Mouse (Mus musculus) limb, embryonic 14.5 days (tissue): ENCODE results near the gene Hes2. TPM values are rescaled to one million over a fixed set of nuclear protein-coding genes. Genes with fewer than 3 reads are reported as not detected.
A peak's percentile ranks its signal among the peaks of the same experiment; 100 is the strongest.

ENCODE experiments used
- ATAC-seq: fragments of 200-750 bp; cut with Nextera tagmentation; 2 replicates; pipeline ENCODE4 v1.8.0; 2017; ENCODE audit warnings: low read depth, moderate number of reproducible peaks, moderate TSS enrichment; ENCODE audit not compliant: low FRiP score
- DNase-seq: peaks from one replicate; pipeline ENCODE4 v3.0.0-alpha.2; 2015; ENCODE audit warnings: low spot score
- H3K27ac ChIP-seq: fragments of 300-500 bp; sonication (generic); replicated peaks from 2 replicates; pipeline ENCODE4 v1.5.1; 2014; ENCODE audit warnings: low read depth, mild to moderate bottlenecking, low read length, moderate library complexity, mixed read lengths
- H3K27me3 ChIP-seq: fragments of 300-500 bp; sonication (generic); 2 replicates; pipeline ENCODE4 v1.6.1; 2014; ENCODE audit warnings: low read length, mixed read lengths; ENCODE audit not compliant: control insufficient read depth, insufficient read depth
- H3K36me3 ChIP-seq: fragments of 300-500 bp; sonication (generic); 2 replicates; pipeline ENCODE4 v1.6.1; 2014; ENCODE audit warnings: mild to moderate bottlenecking, low read length, moderate library complexity, mixed read lengths; ENCODE audit not compliant: control insufficient read depth, insufficient read depth
- H3K4me1 ChIP-seq: fragments of 300-500 bp; sonication (generic); 2 replicates; pipeline ENCODE4 v1.6.1; 2014; ENCODE audit warnings: antibody characterized with exemption, low read length, mixed read lengths; ENCODE audit not compliant: control insufficient read depth, insufficient read depth
- H3K4me2 ChIP-seq: fragments of 300-500 bp; sonication (generic); replicated peaks from 2 replicates; pipeline ENCODE4 v1.6.1; 2014; ENCODE audit warnings: low read depth, mild to moderate bottlenecking, low read length, moderate library complexity; ENCODE audit not compliant: severe bottlenecking
- H3K4me3 ChIP-seq: fragments of 300-500 bp; sonication (generic); replicated peaks from 2 replicates; pipeline ENCODE4 v1.5.1; 2014; ENCODE audit warnings: low read length
- H3K9ac ChIP-seq: fragments of 300-500 bp; sonication (generic); 2 replicates; pipeline ENCODE4 v1.6.1; 2014; ENCODE audit warnings: mild to moderate bottlenecking, low read depth, low read length, moderate library complexity; ENCODE audit not compliant: severe bottlenecking
- H3K9me3 ChIP-seq: fragments of 300-500 bp; sonication (generic); 2 replicates; pipeline ENCODE4 v1.6.1; 2016; ENCODE audit warnings: low read length; ENCODE audit not compliant: control insufficient read depth
- POLR2A ChIP-seq: fragments of 200-500 bp; IDR thresholded peaks from 2 replicates; pipeline ENCODE4 v1.8.0; 2012; ENCODE audit warnings: inconsistent platforms, mild to moderate bottlenecking, moderate library complexity, borderline replicate concordance; ENCODE audit not compliant: insufficient read depth, insufficient read length; ENCODE audit errors: extremely low read depth
- WGBS: fragments of 180-500 bp; shearing (Covaris S2); extraction: QIAGEN DNeasy Blood & Tissue Kit; methylation state at CpG from one replicate; pipeline ENCODE4 v1.1.7; 2014; 5-methylcytosine and 5-hydroxymethylcytosine counted together
- polyA plus RNA-seq, 2 experiments: library from polyadenylated mRNA; depleted of rRNA in 1 of 2; stranded (reverse) in 1 of 2; unstranded in 1 of 2; fragments of >200 nt; fragmentation: Nextera tagmentation in 1 of 2; extraction: Ambion mirVana in 1 of 2; gene quantifications; 2 replicates each; pipeline versions ENCODE4 v1.2.1 to v1.2.3; 2012 to 2014

Hes2 gene
- polyA plus RNA-seq, 2 experiments: 0.04 TPM; not detected in 1

DNA sequence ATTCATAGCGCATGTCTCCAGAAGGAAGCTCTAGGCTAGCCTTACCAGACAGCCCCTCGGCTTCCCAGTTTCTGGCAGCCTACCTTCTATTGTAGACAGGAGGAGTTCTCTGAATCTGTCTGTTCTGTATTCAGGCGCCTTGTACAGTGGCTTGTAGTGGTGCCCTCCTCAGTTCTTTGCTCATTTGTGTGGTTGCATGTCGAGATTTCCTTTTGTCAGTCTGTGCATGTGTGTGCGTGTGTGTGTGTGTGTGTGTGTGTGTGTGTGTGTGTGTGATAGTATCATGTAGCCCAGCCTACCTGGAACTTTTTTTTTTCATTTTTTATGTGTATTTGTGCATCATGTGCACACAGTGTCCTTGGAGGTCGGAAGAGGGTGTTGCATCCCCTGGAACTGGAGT lies 30.4 kb downstream of the Hes2 start:
- Histone ChIP-seq H3K4me1 (peaks cover 32% of the 10 kb centered on the region), H3K4me3 (no peak overlapping the region), H3K4me2 (no peak overlapping the region), H3K9me3 (no peaks in the 10 kb centered on the region), H3K27ac (no peak overlapping the region), H3K9ac (no peak overlapping the region), H3K27me3 (no peaks in the 10 kb centered on the region), H3K36me3 (no peaks in the 10 kb centered on the region)
- ATAC-seq: no peak
- 83% methylated on average over 6 of the region's 6 CpGs for WGBS
- no peak for DNase-seq
- TF ChIP-seq POLR2A: no peak

DNA sequence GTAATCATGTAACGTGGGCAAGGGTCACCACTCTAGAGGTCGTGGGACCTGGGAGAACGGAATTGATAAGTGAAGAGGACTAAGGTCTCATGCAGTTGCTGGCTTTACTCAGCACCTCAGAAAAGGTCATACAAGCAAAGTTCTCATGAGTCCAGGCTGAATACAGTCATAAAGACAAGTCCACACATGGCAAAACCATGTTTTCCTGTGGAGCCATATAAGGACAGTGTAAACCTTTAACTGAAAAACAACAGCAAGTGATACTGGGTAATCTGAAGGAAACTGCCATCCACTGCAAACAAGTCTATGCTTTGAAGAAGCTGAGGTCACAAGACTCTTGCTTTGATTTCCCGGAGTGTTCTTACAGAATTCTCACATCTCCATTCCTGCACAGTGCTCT lies 31.0 kb downstream of the Hes2 start:
- no peak for DNase-seq
- Histone ChIP-seq H3K9ac (no peak overlapping the region), H3K9me3 (no peaks in the 10 kb centered on the region), H3K36me3 (no peaks in the 10 kb centered on the region), H3K27me3 (no peaks in the 10 kb centered on the region), H3K4me2 (no peak overlapping the region), H3K27ac (no peak overlapping the region), H3K4me1 (peaks cover 32% of the 10 kb centered on the region), H3K4me3 (no peak overlapping the region)
- ATAC-seq: no peak
- TF ChIP-seq POLR2A: no peak
- 85% methylated on average over 4 of the region's 4 CpGs for WGBS

- Histone ChIP-seq H3K9ac (no peak overlapping the region), H3K4me2 (no peak overlapping the region), H3K27ac (no peak overlapping the region), H3K9me3 (no peaks in the 10 kb centered on the region), H3K4me1 (peaks cover 29% of the 10 kb centered on the region), H3K36me3 (no peaks in the 10 kb centered on the region), H3K4me3 (no peak overlapping the region), H3K27me3 (no peaks in the 10 kb centered on the region)
- no peak for DNase-seq
- 66% methylated on average over 11 of the region's 11 CpGs for WGBS
- ATAC-seq: no peak
- no peak for TF ChIP-seq POLR2A
Measured at GRCm38 (mm10) chr4:152190096-152190653, 31.5 kb downstream of the Hes2 start.

DNA sequence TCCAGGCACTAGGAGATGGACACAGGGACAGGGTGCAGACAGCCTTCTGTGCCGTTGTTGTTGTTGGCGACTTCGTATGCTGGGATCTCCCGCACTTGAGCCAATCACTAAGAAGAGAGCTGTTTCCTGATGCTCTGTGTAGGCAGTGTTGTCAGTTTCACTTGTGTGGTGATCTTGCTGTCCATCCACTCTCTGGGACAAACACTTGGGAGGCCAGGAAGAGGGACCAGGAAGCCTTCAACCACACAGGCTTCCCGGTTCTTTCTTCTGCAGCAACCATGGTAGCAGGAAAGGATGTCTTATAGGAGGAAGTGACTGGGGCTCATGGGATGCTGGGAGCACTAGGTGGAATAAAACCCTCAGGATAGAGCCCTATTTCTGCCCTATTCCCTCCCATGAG lies 32.0 kb downstream of the Hes2 start:
- DNase-seq (no peak), ATAC-seq (no peak)
- no peaks in the 10 kb centered on the region for H3K36me3 ChIP-seq
- H3K9ac ChIP-seq: no peak overlapping the region
- no peaks in the 10 kb centered on the region for H3K9me3 ChIP-seq
- H3K27me3 ChIP-seq: no peaks in the 10 kb centered on the region
- 78% methylated on average over 5 of the region's 5 CpGs for WGBS
- H3K4me3 ChIP-seq: no peak overlapping the region
- H3K4me1 ChIP-seq: peaks cover 24% of the 10 kb centered on the region
- no peak overlapping the region for H3K27ac ChIP-seq
- TF ChIP-seq POLR2A: no peak
- H3K4me2 ChIP-seq: no peak overlapping the region

GRCm38 (mm10) chr4:152192569-152192968 lies 33.9 kb downstream of the Hes2 start:
- TF ChIP-seq POLR2A: no peak
- DNase-seq: no peak
- Histone ChIP-seq H3K4me3 (no peak overlapping the region), H3K4me1 (peaks cover 8% of the 10 kb centered on the region; the same call in 1 of the 2 replicates), H3K9ac (no peak overlapping the region), H3K27ac (peak overlapping the region; percentile 28; the same call in 1 of the 2 replicates), H3K9me3 (no peaks in the 10 kb centered on the region), H3K27me3 (no peaks in the 10 kb centered on the region), H3K36me3 (no peaks in the 10 kb centered on the region), H3K4me2 (no peak overlapping the region)
- 55% methylated on average over 4 of the region's 4 CpGs for WGBS
- ATAC-seq: no peak
